Mouse (Mus musculus) ES-E14 (cell line): ENCODE data around the gene Nedd8. TPM values are rescaled to one million over a fixed set of nuclear protein-coding genes. Genes with fewer than 3 reads are reported as not detected.

Experiments used
- DNase-seq: peaks from one replicate; pipeline ENCODE4 v3.0.0-alpha.2; 2013; ENCODE audit warnings: low read depth, low spot score
- H3K27ac ChIP-seq: 2 replicates; pipeline ENCODE4 v1.5.1; 2012; ENCODE audit warnings: low read depth, mild to moderate bottlenecking, low read length, moderate library complexity, mixed read lengths; ENCODE audit not compliant: poor library complexity, insufficient read depth, severe bottlenecking
- H3K36me3 ChIP-seq: 2 replicates; pipeline ENCODE4 v1.6.1; 2012; ENCODE audit warnings: mild to moderate bottlenecking, low read length, moderate library complexity, mixed read lengths; ENCODE audit not compliant: control insufficient read depth, poor library complexity, insufficient read depth, severe bottlenecking
- H3K4me1 ChIP-seq, 2 experiments: fragments of 150-350 bp in 1 of 2; sonication (generic) in 1 of 2; 2 replicates each; pipeline ENCODE4 v1.6.1; 2012; ENCODE audit warnings: low read length in 2 of 2, mild to moderate bottlenecking in 1 of 2, mixed read lengths in 1 of 2; ENCODE audit not compliant: control insufficient read depth in 2 of 2, insufficient read depth in 2 of 2, poor library complexity in 1 of 2
- H3K4me3 ChIP-seq, 2 experiments: fragments of 150-350 bp in 1 of 2; sonication (generic) in 1 of 2; 2 replicates each; pipeline ENCODE4 v1.5.1; 2012; ENCODE audit warnings: low read length in 2 of 2, low read depth in 1 of 2, mild to moderate bottlenecking in 1 of 2, mixed read lengths in 1 of 2; ENCODE audit not compliant: insufficient read depth in 1 of 2, poor library complexity in 1 of 2, severe bottlenecking in 1 of 2
- H3K9ac ChIP-seq: 2 replicates; pipeline ENCODE4 v1.6.1; 2012; ENCODE audit warnings: low read depth, mild to moderate bottlenecking, low read length, mixed read lengths; ENCODE audit not compliant: poor library complexity, insufficient read depth, severe bottlenecking
- H3K9me3 ChIP-seq: fragments of 150-350 bp; sonication (generic); 2 replicates; pipeline ENCODE4 v1.6.1; 2012; ENCODE audit warnings: low read depth, mild to moderate bottlenecking, low read length; ENCODE audit not compliant: control insufficient read depth, insufficient read depth
- CHD2 ChIP-seq: IDR thresholded peaks from 2 replicates; pipeline ENCODE4 v1.6.1; 2014; ENCODE audit warnings: mild to moderate bottlenecking, low read depth, low read length, inconsistent platforms
- HCFC1 ChIP-seq: IDR thresholded peaks from 2 replicates; pipeline ENCODE4 v1.6.1; 2012; ENCODE audit warnings: low read length, inconsistent platforms, borderline replicate concordance; ENCODE audit not compliant: insufficient read depth
- MAFK ChIP-seq: IDR thresholded peaks from 2 replicates; pipeline ENCODE4 v1.6.1; 2014; ENCODE audit warnings: mild to moderate bottlenecking, low read depth, low read length, inconsistent platforms; ENCODE audit not compliant: insufficient read depth
- ZC3H11A ChIP-seq: IDR thresholded peaks from 2 replicates; pipeline ENCODE4 v1.6.1; 2012; ENCODE audit warnings: low read depth, mild to moderate bottlenecking, inconsistent platforms, low read length, borderline replicate concordance
- ZNF384 ChIP-seq: IDR thresholded peaks from 2 replicates; pipeline ENCODE4 v1.6.1; 2012; ENCODE audit warnings: low read depth, low read length, inconsistent platforms
- in situ Hi-C, 2 experiments: fragments of 600-800 bp; cut with MboI; formaldehyde crosslinking; loops; one replicate each; pipeline ENCODE4 v1.15.1; 2025; ENCODE audit warnings: low sequenced_read_pairs in 2 of 2, inconsistent platforms in 1 of 2; ENCODE audit not compliant: unreplicated experiment in 2 of 2
- total RNA-seq: library from RNA; depleted of rRNA; stranded (reverse); fragments of 300-350 nt; gene quantifications from 2 replicates; pipeline ENCODE4 v1.2.3, GENCODE M21; 2012; rRNA removed

Gene Nedd8
- 187 and 253 TPM in 2 replicates for total RNA-seq

GRCm38 (mm10) chr14:55671833-55672740 lies at the start of gene Nedd8, which contains the start of gene Gmpr2:
Gene Nedd8, minus strand, starts transcription at chr14:55672124.
Gene Gmpr2, plus strand, starts transcription at chr14:55671941.
- DNase-seq, result peak; percentile 97
- no peak for TF ChIP-seq ZNF384
- peak; percentile 100 for TF ChIP-seq HCFC1
- peak; percentile 64 for TF ChIP-seq CHD2
- TF ChIP-seq MAFK, result 0 out of 2 replicates have a peak, but pooled peaks have one; percentile 25
- TF ChIP-seq ZC3H11A, result no peak
- peaks cover 6% of the 10 kb centered on the region for H3K36me3 ChIP-seq
- peak within 1 kb of the TSS; percentile 84 to 89 for H3K4me3 ChIP-seq
- peak within 1 kb of the TSS; percentile 93 for H3K9ac ChIP-seq
- in situ Hi-C loops, result no loop called here
- H3K27ac ChIP-seq, result peak within 1 kb of the TSS; percentile 89
- no peaks in the 10 kb centered on the region for H3K9me3 ChIP-seq
- H3K4me1 ChIP-seq, result peaks cover 0 to 4% of the 10 kb centered on the region in 2 experiments; a peak in 1 of 4 replicates

- H3K4me1 ChIP-seq, result peaks cover 6 to 27% of the 10 kb centered on the region in 2 experiments; a peak in 3 of 4 replicates
- H3K9me3 ChIP-seq, result no peaks in the 10 kb centered on the region
- H3K4me3 ChIP-seq, result peak overlapping the region; percentile 76 to 90
- in situ Hi-C loops, result no loop called here
- H3K36me3 ChIP-seq, result peaks cover 33% of the 10 kb centered on the region
- no peak for DNase-seq
- TF ChIP-seq CHD2, result no peak
- no peak for TF ChIP-seq HCFC1
- TF ChIP-seq MAFK, result no peak
- TF ChIP-seq ZC3H11A, result no peak
- TF ChIP-seq ZNF384, result no peak
- no peak overlapping the region for H3K27ac ChIP-seq
- H3K9ac ChIP-seq, result peak overlapping the region; percentile 33; the same call in 1 of the 2 replicates
These were observed 49.2 kb upstream of the Nedd8 start for GRCm38 (mm10) chr14:55721076-55721475.

GRCm38 (mm10) chr14:55720666-55721065 lies 48.7 kb upstream of the Nedd8 start:
- in situ Hi-C loops, result no loop called here
- H3K9ac ChIP-seq, result peak overlapping the region; percentile 33
- no peak overlapping the region for H3K27ac ChIP-seq
- no peaks in the 10 kb centered on the region for H3K9me3 ChIP-seq
- TF ChIP-seq MAFK (no peak), ZC3H11A (no peak), HCFC1 (no peak), CHD2 (no peak), ZNF384 (no peak)
- DNase-seq, result no peak
- peaks cover 35% of the 10 kb centered on the region for H3K36me3 ChIP-seq
- peak overlapping the region; percentile 39 to 41 for H3K4me3 ChIP-seq
- H3K4me1 ChIP-seq, result peaks cover 6 to 27% of the 10 kb centered on the region in 2 experiments; a peak in 3 of 4 replicates

DNA sequence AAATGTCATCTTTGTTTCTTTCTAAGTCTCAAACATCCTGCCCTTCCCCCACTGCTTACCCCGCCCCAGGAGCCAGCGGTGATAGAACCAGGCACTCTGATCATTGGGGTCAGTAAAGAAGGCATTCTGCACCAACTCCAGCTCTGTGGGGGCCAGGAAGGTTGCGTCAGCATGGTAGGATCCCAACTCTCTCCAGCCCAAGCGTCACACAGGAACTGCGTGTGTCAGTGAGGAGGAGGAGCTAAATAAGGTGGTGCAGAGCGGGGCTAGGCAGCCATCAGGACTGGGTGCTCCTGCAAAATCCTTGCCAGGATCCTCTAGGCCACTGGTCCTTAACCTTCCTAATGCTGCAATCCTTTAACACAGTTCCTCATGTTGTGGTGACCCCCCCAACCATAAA lies 47.8 kb upstream of the Nedd8 start:
- Histone ChIP-seq H3K27ac (no peak overlapping the region), H3K4me3 (peak overlapping the region; percentile 19 to 35; a peak in 2 of 4 replicates), H3K36me3 (peaks cover 35% of the 10 kb centered on the region), H3K9ac (peak overlapping the region; percentile 44), H3K9me3 (no peaks in the 10 kb centered on the region), H3K4me1 (peaks cover 10 to 23% of the 10 kb centered on the region in 2 experiments; a peak in 3 of 4 replicates)
- TF ChIP-seq HCFC1, result no peak
- no peak for TF ChIP-seq ZC3H11A
- no peak for TF ChIP-seq MAFK
- no peak for TF ChIP-seq ZNF384
- TF ChIP-seq CHD2, result no peak
- in situ Hi-C loops, result no loop called here
- DNase-seq, result no peak
